Mouse (Mus musculus): Measurements from ENCODE around the gene Coq2.

GRCm38 (mm10) chr5:100656352-100656751, 18.6 kb downstream of the Coq2 start:
- no peak for TF ChIP-seq E2F4 (IDR thresholded peaks at IDR 0.05; ENCODE audit: insufficient read depth)
- TF ChIP-seq POLR2A (IDR thresholded peaks at IDR 0.05; ENCODE audit: insufficient read length, low read depth): no peak
